Mouse (Mus musculus): ENCODE results near the gene Grap.
"Not testable (repeated sequence)": the region's sequence is repeated elsewhere in the genome, so short reads cannot be mapped to it uniquely, and the experiment has no call there.

The Grap gene

GRCm38 (mm10) chr11:61639601-61640177 lies 13.4 kb upstream of the Grap start:
- DNase-seq (ENCODE audit: low spot score in 2 of 2): no peak

DNA sequence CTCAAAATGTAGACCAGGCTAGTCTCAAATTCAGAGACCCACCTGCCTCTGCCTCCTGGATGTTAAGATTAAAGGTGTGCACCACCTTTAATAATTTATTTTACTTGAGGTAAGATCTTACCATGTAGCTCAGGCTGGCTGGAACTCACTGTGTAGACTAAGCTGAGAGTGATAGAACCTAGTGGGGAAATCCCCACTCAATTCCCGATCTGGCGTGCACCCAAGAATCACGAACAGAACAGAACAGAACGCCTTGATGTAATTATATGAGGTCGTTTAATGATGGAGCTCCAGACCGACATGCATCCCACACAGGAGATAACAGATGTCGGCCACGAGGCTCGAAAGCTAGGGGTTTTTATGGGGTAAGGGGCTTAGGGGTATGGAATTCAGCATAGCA lies 12.5 kb upstream of the Grap start:
- not testable (repeated sequence) for DNase-seq (ENCODE audit: low spot score in 2 of 2)

DNA sequence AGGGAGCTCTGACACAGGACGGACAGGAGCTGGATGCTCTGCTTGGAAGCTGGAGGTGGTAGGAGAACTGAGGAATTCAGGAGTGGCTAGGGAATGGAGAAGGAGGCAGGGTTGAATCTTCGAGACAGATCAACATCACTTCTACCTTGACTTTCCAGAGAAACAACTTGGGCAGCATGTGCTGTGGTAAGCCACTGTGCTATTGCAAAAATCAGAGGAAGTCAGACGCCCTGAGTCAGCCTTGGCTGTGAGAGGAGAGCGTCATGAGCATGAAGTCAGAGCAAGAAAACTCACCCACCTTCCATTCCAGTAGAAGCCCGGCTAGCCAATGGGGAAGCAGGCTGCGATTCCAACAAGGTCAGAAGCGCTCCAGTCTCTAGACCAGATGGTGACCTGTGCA lies 11.0 kb upstream of the Grap start:
- DNase-seq (ENCODE audit: low spot score in 2 of 2): no peak

DNA sequence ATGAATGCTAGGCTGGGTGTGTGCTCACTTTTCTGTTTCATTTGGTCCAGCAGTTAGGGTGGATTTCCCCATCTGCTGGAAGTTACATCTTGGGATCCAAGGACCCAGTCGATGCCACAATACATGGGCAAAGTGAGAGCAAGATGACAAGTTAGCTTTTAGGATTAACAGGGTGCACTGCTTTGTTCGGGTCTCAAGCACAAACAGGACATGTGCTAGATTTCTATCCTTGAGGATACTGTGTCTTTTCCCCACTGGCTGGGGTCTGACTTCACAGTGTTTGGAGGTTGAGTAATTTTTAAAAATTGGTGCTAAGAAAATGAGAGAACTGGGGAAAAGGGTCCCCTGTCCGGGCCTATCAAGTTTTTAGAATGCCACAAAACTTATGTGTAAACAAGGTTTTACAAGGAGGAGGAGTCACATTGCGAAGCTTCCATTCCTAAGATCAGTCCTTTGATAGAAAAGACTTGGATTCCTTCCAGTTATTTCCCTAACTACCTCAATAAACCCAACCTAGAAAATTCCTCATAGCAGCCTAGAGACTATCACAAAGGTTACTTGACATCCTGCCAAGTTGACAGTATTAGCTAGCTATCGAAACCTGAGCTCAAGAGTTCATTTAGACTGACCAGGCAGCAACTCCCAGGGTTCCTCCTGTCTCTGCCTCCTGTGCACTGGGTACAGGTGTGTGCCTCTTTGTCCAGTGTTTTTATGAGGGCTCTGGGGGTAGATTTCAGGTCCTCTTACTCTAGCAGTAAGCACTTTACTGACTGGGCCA lies 9.7 kb upstream of the Grap start:
- DNase-seq (ENCODE audit: low spot score in 2 of 2): no peak

DNA sequence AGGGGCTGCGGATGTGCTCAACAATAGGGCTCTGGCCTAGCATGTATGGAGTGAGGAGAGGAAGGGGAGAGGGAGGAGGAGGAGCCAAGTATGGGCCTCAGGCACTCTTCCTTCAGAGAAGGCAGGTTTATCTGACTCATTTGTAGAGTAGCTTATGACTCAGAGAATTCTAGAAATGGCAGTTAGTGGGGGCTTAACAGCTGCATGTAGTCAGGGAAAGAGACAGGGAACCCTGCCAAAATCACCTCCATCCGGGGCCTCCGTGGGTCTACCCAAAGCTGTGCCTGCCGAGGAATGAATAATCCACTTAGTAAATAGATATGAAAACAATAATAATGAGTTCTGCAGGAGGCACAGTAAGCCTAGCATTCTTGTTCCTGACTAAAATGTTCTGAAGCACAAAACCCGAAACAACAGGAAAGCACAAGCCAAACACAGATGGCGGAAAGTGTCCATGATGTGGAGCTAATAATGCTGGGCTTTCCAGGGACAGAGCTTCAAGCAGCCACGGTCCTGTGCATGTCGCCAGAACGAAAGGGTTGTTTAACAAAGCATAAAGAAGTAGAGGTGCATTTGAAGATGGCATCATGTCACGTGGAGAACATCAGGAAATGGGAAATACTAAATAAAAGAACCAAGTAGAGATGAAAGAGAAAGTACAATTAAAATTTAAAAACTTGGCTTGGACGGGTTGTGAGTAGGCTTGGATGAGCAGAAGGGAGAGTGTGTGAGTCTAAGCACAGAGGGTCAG lies 8.3 kb upstream of the Grap start:
- peak in 1 of 2 experiments; percentile 17 for DNase-seq (ENCODE audit: low spot score in 2 of 2)

DNA sequence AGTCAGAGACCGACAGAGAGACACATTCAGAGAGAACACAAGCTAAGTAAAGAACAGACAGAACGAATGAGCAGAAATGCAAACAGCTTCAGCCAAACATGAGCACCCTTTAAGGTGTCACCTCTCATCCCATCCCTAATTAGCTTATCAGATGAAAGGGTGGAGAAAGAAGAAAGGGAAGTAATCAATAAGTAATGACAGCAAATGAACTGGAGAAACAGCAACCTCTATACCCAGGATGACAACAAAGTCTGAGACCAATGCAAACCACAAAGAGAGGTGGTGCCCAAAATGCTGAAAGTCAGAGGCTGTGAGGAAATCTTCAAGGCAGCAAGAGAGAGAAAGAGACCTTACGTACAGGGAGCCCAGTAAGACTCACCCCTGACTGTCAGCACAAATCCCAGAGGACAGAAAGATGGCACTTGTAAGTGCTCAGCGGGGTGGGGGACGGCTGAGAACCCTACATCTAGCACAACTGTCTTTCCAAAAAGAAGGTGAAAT lies 7.7 kb upstream of the Grap start:
- DNase-seq (ENCODE audit: low spot score in 2 of 2): no peak

DNA sequence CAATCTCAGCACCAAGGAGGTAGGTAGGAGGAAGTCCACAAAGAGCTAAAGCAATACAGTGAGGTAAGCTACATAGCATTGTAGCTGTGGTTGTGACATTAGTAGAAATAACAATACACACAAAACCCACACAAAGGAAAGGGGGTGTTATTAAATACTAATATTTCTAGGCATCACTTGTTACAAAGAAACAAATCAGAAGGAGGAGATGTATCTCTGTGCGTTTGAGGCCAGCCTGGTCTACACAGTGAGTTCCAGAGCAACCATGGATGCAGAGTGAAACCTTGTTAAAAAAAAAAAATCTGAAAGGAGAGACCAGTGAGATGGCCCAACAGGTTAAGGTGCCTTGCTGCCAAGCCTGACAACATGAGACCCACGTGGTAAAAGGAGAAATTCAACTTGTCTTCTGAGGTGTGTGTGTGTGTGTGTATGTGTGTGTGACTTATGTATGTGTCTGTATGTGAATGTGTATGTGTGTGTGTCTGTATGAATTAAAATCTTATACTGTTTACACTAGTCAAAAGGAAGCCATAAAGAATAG lies 6.5 kb upstream of the Grap start:
- no peak for DNase-seq (ENCODE audit: low spot score in 2 of 2)

DNA sequence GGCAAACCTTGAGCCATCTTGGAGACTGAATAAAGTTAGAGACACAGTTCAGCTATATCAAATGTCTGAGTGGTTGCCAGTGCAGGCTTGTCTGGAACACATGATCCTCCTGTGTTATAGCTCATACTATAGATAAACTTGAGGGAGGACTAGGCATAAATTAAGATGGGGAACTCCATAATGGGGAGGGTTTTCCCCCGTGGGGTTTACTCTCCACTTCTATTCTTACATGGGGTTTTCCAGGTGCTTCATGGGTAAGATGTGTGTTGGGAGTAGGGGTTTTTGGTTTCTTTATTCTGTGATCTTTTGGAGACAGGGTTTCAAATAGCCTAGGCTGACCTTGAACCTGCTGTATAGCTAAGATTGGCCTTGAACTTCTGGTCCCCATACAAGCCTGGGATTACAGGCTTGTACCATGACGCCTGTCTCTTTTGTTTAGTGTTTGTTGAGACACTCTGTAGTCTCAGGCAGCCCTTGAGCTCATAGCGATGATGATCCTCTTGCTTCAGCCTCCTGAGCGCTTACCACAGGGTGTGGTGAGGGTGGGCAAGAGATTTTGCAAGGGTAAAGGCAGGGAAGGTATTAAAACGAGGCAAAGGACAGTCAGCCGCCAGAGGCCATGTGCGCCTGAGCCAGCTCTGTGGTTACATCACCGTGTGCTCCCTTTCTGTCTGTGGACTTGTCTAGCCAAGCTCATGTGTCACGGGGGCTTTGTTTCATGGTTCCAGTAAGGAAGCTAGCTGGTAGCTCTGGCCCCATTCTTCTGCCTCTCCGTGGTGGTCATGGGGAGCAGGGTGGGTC lies 5.8 kb upstream of the Grap start:
- DNase-seq (ENCODE audit: low spot score in 2 of 2): no peak

GRCm38 (mm10) chr11:61647956-61648748 lies 4.9 kb upstream of the Grap start:
- no peak for DNase-seq (ENCODE audit: low spot score in 2 of 2)

DNA sequence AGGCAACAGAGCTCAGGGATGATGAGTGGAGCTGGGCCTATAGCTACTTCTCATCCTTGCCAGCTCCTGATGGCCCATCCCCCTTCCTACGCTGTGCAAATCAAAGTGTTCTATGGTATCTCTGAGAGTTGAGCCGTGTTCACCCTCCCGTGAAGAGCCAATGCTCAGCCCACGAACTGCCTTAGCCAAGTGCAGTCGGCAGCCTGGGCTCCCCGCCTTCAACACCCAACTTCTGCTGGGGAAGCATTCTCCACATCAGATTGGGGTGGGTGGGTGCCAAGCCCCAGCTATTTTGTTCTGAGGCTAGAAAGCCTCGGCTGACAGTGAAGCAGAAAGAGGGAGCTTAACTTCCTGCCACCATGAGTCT lies 4.3 kb upstream of the Grap start:
- peak; percentile 20 to 42 for DNase-seq (ENCODE audit: low spot score in 2 of 2)

GRCm38 (mm10) chr11:61649163-61649580 lies 3.9 kb upstream of the Grap start:
- DNase-seq (ENCODE audit: low spot score in 2 of 2): no peak

GRCm38 (mm10) chr11:61649626-61650025 lies 3.4 kb upstream of the Grap start:
- DNase-seq (ENCODE audit: low spot score in 2 of 2): no peak

GRCm38 (mm10) chr11:61650470-61651265 lies 2.4 kb upstream of the Grap start:
- DNase-seq (ENCODE audit: low spot score in 2 of 2): no peak

DNA sequence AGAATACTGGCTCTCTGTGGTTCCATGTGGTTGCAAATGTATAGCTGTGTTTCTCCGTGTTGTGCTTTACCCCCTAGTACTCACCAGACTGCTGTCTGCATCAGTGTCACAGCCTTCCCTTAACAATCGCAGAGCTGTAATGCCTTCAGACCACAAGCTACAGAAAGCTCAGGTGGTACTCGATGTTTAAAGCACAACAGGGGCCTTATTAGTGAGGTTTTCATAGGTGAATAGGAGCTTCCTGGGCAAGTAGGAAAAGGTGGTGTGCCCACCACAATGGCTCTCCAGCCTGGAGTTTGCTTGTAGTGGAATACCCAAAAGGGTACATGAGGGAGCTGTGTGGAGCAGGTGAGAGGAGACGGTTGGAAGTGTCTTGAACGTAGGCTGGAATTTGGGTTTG lies 849 bp upstream of the Grap start:
- DNase-seq (ENCODE audit: low spot score in 2 of 2): no peak

DNA sequence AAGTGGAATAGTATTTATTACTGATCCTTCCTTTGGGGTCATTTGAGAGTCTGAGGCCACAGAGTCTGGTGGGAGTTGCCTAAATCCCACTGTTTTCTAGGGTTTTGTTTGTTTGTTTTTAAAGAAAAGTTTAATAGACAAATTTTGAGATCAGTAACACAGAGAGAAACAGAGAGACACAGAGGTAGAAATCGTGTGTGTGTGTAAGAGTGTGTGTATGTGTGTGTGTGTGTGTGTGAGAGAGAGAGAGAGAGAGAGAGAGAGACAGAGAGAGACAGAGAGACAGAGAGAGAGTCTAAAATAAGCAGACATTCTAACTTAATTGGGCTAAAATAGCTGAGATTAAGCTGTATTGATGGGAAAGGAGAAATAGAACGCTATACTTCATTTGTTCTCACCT lies 503 bp downstream of the Grap start:
- DNase-seq (ENCODE audit: low spot score in 2 of 2): no peak

- no peak for DNase-seq (ENCODE audit: low spot score in 2 of 2)
Observed at GRCm38 (mm10) chr11:61654786-61655311, 1.8 kb downstream of the Grap start.

DNA sequence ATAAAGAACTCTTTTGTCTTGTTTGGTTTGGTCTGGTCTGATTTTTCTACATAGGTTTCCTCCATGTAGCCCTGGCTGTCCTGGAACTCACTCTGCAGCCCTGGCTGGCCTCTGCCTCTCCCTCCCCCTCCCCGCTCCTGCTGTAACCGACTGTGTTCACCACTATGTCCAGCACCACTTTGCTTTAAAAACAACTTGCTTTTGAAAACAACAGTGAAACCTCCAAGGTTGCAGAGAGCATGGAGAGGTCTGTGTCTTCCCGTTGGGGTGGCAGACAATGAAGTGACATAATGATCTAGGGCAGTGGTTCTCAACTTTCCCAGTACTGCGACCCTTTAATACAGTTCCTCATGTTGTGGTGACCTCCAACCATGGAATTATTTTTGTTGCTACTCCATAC lies 2.6 kb downstream of the Grap start:
- DNase-seq (ENCODE audit: low spot score in 2 of 2): no peak

DNA sequence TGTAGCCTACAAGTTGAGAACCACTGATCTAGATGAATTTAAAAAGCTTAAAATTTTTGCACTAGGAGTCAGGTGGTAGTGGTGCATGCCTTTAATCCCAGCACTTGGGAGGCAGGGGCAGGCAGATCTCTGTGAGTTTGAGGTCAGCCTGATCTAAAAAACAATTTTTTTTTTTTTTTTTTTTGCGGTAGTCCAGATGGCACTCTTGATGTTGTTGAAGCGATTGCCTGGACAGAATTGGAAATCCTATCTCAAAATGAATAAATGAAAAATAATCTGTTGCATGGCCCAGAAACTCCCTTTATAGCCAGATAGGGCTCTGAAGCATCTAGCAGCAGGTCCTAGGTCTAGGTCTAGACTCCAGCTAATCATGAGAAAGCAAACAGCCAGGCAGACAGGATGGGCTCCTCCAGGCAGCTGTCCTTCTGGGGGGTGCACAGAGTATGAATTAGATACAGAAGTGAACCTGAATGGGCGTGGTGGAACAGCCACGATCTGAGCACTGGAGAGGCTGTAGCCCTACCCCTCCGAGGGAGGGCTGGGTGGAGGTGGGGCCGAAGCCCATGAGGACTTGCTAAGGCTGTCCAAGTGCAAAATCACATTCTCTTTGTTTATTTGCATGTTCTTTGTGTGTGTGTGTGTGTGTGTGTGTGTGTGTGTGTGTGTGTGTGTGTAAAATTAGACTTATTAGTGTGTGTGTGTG lies 3.2 kb downstream of the Grap start:
- no peak for DNase-seq (ENCODE audit: low spot score in 2 of 2)

DNA sequence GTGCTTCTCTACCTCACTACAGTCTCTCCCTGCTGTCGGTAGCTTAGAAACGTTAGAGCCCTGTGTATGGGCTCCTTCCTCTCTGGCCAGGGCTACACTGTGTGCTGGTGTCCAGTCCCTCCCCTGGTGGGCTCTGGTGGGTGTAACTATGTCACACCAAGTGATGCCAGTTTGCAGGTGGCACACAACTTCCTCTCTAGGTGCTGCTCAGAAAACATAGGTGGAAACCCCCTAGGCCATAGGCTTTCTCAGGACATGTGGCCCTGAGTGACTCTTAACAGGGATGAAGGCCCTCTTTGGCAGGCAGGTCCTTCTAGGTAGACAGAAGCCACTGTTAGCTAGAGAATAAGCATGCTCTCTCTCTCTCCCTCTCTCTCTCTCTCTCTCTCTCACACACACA lies 4.4 kb downstream of the Grap start:
- no peak for DNase-seq (ENCODE audit: low spot score in 2 of 2)
